Mouse (Mus musculus) G1E (cell line): ENCODE data around the gene Nup54. TPM values are rescaled to one million over a fixed set of nuclear protein-coding genes. Genes with fewer than 3 reads are reported as not detected.

Experiments used
- ATAC-seq: 2 replicates; pipeline ENCODE4 v1.8.0; 2016; ENCODE audit warnings: mild to moderate bottlenecking; ENCODE audit not compliant: insufficient number of reproducible peaks, poor library complexity, low FRiP score, severe bottlenecking; ENCODE audit errors: extremely low read depth
- DNase-seq: peaks from one replicate; pipeline ENCODE4 v3.0.0; 2012; ENCODE audit warnings: low spot score
- H3K27me3 ChIP-seq: 2 replicates; pipeline ENCODE4 v1.6.1; 2012; ENCODE audit warnings: mild to moderate bottlenecking, low read length, inconsistent platforms; ENCODE audit not compliant: insufficient read depth
- H3K36me3 ChIP-seq: replicated peaks from 2 replicates; pipeline ENCODE3; 2012; ENCODE audit warnings: mild to moderate bottlenecking, inconsistent platforms
- H3K4me1 ChIP-seq: 2 replicates; pipeline ENCODE4 v1.6.1; 2012; ENCODE audit warnings: low read depth, low read length, inconsistent platforms, mixed read lengths; ENCODE audit not compliant: insufficient read depth
- H3K4me3 ChIP-seq: 2 replicates; pipeline ENCODE4 v1.5.1; 2012; ENCODE audit warnings: low read depth, mild to moderate bottlenecking, inconsistent platforms, low read length, moderate library complexity, mixed read lengths
- H3K9me3 ChIP-seq: replicated peaks from 2 replicates; pipeline ENCODE4 v1.6.1; 2012; ENCODE audit warnings: inconsistent platforms
- CTCF ChIP-seq: IDR thresholded peaks from 2 replicates; pipeline ENCODE4 v1.5.1; 2012; ENCODE audit warnings: low read depth, low read length, inconsistent platforms, mixed read lengths
- GATA1 ChIP-seq: IDR thresholded peaks from 2 replicates; pipeline ENCODE4 v1.6.1; 2012; ENCODE audit warnings: borderline replicate concordance, low read length, inconsistent platforms, mixed read lengths
- GATA2 ChIP-seq: IDR thresholded peaks from 2 replicates; pipeline ENCODE4 v1.6.1; 2012; ENCODE audit warnings: low read depth, low read length, inconsistent platforms, borderline replicate concordance
- POLR2AphosphoS5 ChIP-seq: IDR thresholded peaks from 2 replicates; pipeline ENCODE4 v1.6.1; 2012; ENCODE audit warnings: low read depth, low read length, inconsistent platforms; ENCODE audit not compliant: insufficient replicate concordance
- TAL1 ChIP-seq: conservative IDR thresholded peaks from 2 replicates; pipeline ENCODE4 v1.6.1; 2012; ENCODE audit warnings: low read depth, low read length, inconsistent platforms, mixed read lengths
- polyA plus RNA-seq: library from polyadenylated mRNA; stranded (reverse); fragments of >175 nt; gene quantifications from 2 replicates; pipeline ENCODE4 v1.2.3, GENCODE M21; 2012
- total RNA-seq, 2 experiments: library from RNA; stranded (forward) in 1 of 2; stranded (reverse) in 1 of 2; fragments of 200-1000 nt in 1 of 2; fragments of >200 nt in 1 of 2; fragmentation: Nextera tagmentation in 1 of 2; gene quantifications; 2 replicates each; pipeline ENCODE4 v1.2.3; 2014 to 2017

Gene Nup54
- total and polyA plus RNA-seq, 3 experiments, result 34.0 to 119 (median 101) TPM

GRCm38 (mm10) chr5:92392542-92392941, 42.5 kb downstream of the Nup54 start:
- peaks cover 8% of the 10 kb centered on the region; the same call in 1 of the 2 replicates for H3K9me3 ChIP-seq
- H3K27me3 ChIP-seq, result peaks cover 5% of the 10 kb centered on the region
- no peak overlapping the region for H3K4me3 ChIP-seq
- H3K36me3 ChIP-seq, result no peaks in the 10 kb centered on the region
- ATAC-seq (no peak), DNase-seq (no peak)
- TF ChIP-seq GATA2 (no peak), POLR2AphosphoS5 (no peak), GATA1 (no peak), CTCF (no peak), TAL1 (no peak)
- H3K4me1 ChIP-seq, result peaks cover 56% of the 10 kb centered on the region

DNA sequence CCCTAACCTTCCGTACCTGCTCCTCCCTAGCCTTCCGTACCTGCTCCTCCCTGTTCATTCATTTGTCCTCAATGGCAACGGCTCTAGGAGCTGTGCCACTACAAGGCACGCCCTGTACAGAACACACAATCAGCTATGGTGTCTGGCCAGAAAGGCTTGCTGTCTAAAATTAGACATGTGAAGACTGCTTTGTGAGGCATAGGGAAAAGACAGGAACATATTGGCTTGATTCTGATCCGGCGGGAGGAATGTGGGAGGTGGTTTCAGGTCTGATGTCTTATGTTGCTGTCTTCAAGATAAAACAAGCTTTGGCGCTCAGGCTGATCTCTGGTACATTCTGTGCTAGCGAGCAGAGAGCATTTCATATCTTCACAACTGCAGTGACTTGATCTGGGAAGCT, 44.4 kb downstream of the Nup54 start:
- DNase-seq, result no peak
- ATAC-seq, result no peak
- H3K4me1 ChIP-seq, result peaks cover 53% of the 10 kb centered on the region
- TF ChIP-seq POLR2AphosphoS5, result no peak
- TF ChIP-seq CTCF, result no peak
- no peak for TF ChIP-seq GATA2
- no peak for TF ChIP-seq TAL1
- TF ChIP-seq GATA1, result no peak
- peaks cover 8% of the 10 kb centered on the region; the same call in 1 of the 2 replicates for H3K9me3 ChIP-seq
- H3K27me3 ChIP-seq, result peaks cover 5% of the 10 kb centered on the region
- H3K36me3 ChIP-seq, result no peaks in the 10 kb centered on the region
- no peak overlapping the region for H3K4me3 ChIP-seq

DNA sequence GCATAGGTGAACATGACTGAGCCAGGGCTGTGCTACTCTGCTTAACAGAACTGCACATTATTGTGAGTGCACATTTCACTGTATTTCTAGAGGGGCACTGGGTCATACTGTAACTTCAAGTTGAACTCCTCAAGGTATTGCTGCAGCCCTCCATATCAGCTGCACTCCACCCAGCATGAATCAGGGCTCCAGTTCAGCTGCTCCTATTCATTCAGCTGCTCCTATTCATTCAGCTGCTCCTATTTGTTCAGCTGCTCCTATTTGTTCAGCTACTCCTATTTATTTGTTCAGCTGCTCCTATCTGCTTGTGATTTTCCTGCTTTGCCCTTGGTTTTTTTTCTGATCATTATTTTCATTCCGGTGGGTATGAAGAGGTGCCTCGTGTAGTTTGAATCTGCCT, 45.0 kb downstream of the Nup54 start:
- DNase-seq (no peak), ATAC-seq (no peak)
- Histone ChIP-seq H3K4me3 (no peak overlapping the region), H3K9me3 (peaks cover 8% of the 10 kb centered on the region; the same call in 1 of the 2 replicates), H3K36me3 (no peaks in the 10 kb centered on the region), H3K4me1 (peaks cover 53% of the 10 kb centered on the region), H3K27me3 (peaks cover 5% of the 10 kb centered on the region)
- TF ChIP-seq CTCF (no peak), GATA1 (no peak), GATA2 (no peak)

- no peak overlapping the region for H3K4me3 ChIP-seq
- H3K36me3 ChIP-seq, result no peaks in the 10 kb centered on the region
- DNase-seq, result no peak
- peaks cover 5% of the 10 kb centered on the region for H3K27me3 ChIP-seq
- H3K9me3 ChIP-seq, result peaks cover 2% of the 10 kb centered on the region; the same call in 1 of the 2 replicates
- TF ChIP-seq GATA1, result no peak
- no peak for TF ChIP-seq CTCF
- no peak for TF ChIP-seq TAL1
- no peak for TF ChIP-seq GATA2
- TF ChIP-seq POLR2AphosphoS5, result no peak
- no peak for ATAC-seq
- peaks cover 36% of the 10 kb centered on the region for H3K4me1 ChIP-seq
Measured at GRCm38 (mm10) chr5:92387433-92387832, 47.6 kb downstream of the Nup54 start.

GRCm38 (mm10) chr5:92386643-92387042, 48.4 kb downstream of the Nup54 start:
- Histone ChIP-seq H3K27me3 (peaks cover 5% of the 10 kb centered on the region), H3K4me3 (no peak overlapping the region), H3K9me3 (no peaks in the 10 kb centered on the region), H3K4me1 (peaks cover 39% of the 10 kb centered on the region), H3K36me3 (no peaks in the 10 kb centered on the region)
- ATAC-seq (no peak), DNase-seq (no peak)
- no peak for TF ChIP-seq POLR2AphosphoS5
- TF ChIP-seq TAL1, result no peak
- no peak for TF ChIP-seq GATA1
- TF ChIP-seq CTCF, result no peak
- TF ChIP-seq GATA2, result no peak

DNA sequence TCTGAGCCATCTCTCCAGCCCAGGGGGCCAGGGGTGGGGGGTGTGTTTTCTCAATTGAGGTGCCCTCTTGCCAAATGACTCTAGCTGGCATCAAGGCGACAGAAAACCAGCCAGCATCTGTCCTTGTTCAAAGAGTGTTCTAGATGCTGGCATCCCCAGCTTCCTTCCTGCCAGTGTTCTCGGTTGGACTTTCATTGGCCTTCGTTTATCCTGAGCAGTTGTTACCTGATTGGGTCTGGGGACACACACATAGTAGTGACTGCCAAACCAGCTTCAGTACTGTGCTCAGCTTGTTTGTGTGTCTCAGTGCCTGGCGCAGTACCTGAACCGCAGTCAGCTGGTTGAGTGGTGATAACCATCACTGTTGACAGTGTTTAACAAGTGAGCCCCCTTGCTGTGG, 48.9 kb downstream of the Nup54 start:
- Histone ChIP-seq H3K27me3 (peaks cover 5% of the 10 kb centered on the region), H3K9me3 (no peaks in the 10 kb centered on the region), H3K4me3 (no peak overlapping the region), H3K4me1 (peaks cover 39% of the 10 kb centered on the region), H3K36me3 (no peaks in the 10 kb centered on the region)
- no peak for TF ChIP-seq TAL1
- no peak for TF ChIP-seq GATA1
- TF ChIP-seq POLR2AphosphoS5, result no peak
- no peak for TF ChIP-seq CTCF
- TF ChIP-seq GATA2, result no peak
- DNase-seq (no peak), ATAC-seq (no peak)

DNA sequence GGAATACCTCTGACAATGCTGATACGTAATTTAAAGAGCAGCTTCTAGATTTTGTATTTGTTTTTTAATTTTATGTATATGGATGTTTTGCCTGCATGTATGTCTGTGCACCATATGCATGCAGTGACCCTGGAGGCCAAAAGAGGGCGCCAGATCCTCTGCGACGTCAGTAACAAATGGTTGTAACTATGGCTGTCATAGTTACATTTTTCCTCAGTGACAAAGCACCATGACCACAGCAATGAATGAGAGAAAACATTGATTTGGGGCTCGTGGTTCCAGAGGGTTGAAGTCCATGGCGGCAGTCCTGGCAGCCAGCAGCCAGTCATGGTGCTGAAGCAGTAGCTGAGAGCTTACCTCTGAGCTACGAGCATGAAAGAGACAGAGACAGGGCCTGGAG, 50.2 kb downstream of the Nup54 start:
- ATAC-seq, result no peak
- Histone ChIP-seq H3K9me3 (no peaks in the 10 kb centered on the region), H3K4me3 (no peak overlapping the region), H3K27me3 (peaks cover 2% of the 10 kb centered on the region), H3K36me3 (no peaks in the 10 kb centered on the region), H3K4me1 (peaks cover 31% of the 10 kb centered on the region)
- DNase-seq, result no peak
- TF ChIP-seq POLR2AphosphoS5 (no peak), CTCF (peak; percentile 63)
